Mouse (Mus musculus): ENCODE measurements around the gene Cacnb1. TPM values are rescaled to one million over a fixed set of nuclear protein-coding genes. Genes with fewer than 3 reads are reported as not detected.

Gene Cacnb1
- 12.8 TPM in 2 replicates for polyA plus RNA-seq (2015; fragmentation: Nextera tagmentation; extraction: Ambion mirVana)

DNA sequence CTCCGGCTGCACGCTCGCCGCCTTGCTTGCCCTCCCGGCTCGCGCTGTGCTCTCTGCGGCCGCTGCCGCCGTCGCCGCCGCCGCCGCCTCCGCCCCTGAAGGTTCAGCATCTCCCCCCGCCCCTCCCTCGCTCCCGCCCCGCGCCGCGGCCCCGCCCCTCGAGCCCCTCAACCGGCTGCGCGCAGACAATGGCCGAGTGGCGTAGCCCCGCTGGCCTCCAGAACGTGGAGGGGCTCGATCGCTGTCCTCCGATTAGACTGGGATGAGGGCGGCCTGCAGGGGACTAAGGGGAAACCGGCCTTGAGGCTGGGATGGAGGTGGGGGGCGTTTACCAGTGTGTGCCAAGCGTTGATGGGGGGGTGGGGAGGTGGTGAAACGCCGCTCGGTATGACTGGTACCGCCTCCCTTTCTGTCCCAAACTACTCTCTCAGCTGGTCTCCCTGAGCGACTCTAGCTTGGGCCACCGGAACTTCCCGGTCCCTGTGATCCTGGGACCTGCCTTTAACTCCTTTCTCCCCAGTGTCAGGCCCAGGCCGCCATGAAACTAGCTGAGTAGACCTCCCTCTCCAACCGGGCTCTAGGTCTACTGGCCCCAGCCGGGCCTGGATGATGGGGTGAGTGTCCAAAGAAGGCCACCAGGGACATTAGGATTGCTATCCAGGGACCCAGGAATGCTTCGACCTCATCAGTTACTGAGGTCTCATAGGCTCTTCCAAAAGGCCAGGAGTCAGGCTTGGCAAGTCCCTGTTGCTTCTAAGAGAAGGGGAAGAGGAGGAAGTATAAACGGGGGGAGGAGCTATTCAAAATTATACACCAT is at the start of gene Cacnb1:
Cacnb1 (minus strand) TSS at position 480 of the 817 bp plus-strand sequence.
- Histone ChIP-seq H3K9me3 (ENCODE audit: low read length) (no peaks in the 10 kb centered on the region), H3K27ac (ENCODE audit: low read length) (peak within 1 kb of the TSS; percentile 97), H3K4me3 (ENCODE audit: low read length) (peak within 1 kb of the TSS; percentile 83), H3K4me1 (ENCODE audit: insufficient read depth, low read length) (peaks cover 50% of the 10 kb centered on the region), H3K36me3 (ENCODE audit: insufficient read depth, low read length) (no peaks in the 10 kb centered on the region), H3K9ac (replicated peaks; ENCODE audit: low read length) (peak within 1 kb of the TSS; percentile 88), H3K4me2 (replicated peaks; ENCODE audit: low read depth, low read length) (peak within 1 kb of the TSS; percentile 85), H3K27me3 (ENCODE audit: insufficient read depth, low read length) (no peaks in the 10 kb centered on the region)
- WGBS: under 1% methylated on average over 36 of the region's 52 CpGs
- peak; percentile 52 for ATAC-seq (ENCODE audit: low FRiP score, low TSS enrichment)

DNA sequence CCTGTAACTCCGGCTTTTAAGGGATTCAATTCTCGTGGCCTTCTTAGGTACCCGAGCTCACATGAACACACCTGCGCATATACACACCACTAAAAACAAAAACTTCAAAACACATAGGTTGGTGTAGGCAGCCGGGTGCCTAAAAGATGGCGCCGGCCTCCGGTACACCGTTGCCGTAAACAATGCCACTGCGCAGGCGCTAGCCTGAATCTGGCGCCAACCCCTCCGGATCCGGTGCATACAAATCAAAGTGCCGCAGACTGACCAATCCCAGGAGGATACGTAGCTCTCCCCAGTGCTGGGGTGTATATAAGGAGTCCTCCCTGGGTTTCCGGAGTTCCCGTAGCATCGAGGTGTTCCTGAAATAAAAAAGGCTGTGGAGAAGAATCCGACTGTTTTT is 44.4 kb upstream of the Cacnb1 start:
- Histone ChIP-seq H3K36me3 (ENCODE audit: insufficient read depth, low read length) (no peaks in the 10 kb centered on the region), H3K9ac (replicated peaks; ENCODE audit: low read length) (no peak overlapping the region), H3K4me3 (ENCODE audit: low read length) (no peak overlapping the region), H3K4me1 (ENCODE audit: insufficient read depth, low read length) (no peaks in the 10 kb centered on the region), H3K9me3 (ENCODE audit: low read length) (peaks cover 10% of the 10 kb centered on the region), H3K4me2 (replicated peaks; ENCODE audit: low read depth, low read length) (no peak overlapping the region), H3K27me3 (ENCODE audit: insufficient read depth, low read length) (no peaks in the 10 kb centered on the region), H3K27ac (ENCODE audit: low read length) (no peak overlapping the region)
- no peak for ATAC-seq (ENCODE audit: low FRiP score, low TSS enrichment)
- WGBS: 94% methylated on average over 21 of the region's 21 CpGs

DNA sequence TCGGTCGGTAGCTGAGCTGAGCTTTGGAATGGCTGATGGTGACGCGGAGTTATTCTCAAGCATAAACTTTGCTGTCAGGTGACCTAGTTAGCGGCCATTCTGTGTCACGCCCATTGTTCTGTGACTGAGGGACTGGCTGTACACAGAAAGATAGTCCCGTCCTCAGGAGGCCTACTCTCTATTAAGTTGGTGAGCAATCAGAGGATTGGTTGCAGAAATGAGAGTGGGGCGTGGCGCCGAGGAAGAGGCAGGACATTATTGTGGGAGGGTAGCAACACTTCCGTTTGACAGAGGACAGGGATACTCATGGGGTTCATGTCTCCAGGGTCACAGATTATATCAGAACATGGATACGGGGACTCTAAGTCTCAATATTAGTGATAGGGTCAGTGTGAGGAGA is 43.4 kb upstream of the Cacnb1 start:
- no peaks in the 10 kb centered on the region for H3K27me3 ChIP-seq (ENCODE audit: insufficient read depth, low read length)
- H3K4me1 ChIP-seq (ENCODE audit: insufficient read depth, low read length): no peaks in the 10 kb centered on the region
- WGBS: 89% methylated on average over 12 of the region's 12 CpGs
- H3K36me3 ChIP-seq (ENCODE audit: insufficient read depth, low read length): no peaks in the 10 kb centered on the region
- no peak overlapping the region for H3K27ac ChIP-seq (ENCODE audit: low read length)
- H3K4me2 ChIP-seq (replicated peaks; ENCODE audit: low read depth, low read length): no peak overlapping the region
- no peak for ATAC-seq (ENCODE audit: low FRiP score, low TSS enrichment)
- peaks cover 10% of the 10 kb centered on the region for H3K9me3 ChIP-seq (ENCODE audit: low read length)
- H3K4me3 ChIP-seq (ENCODE audit: low read length): no peak overlapping the region
- no peak overlapping the region for H3K9ac ChIP-seq (replicated peaks; ENCODE audit: low read length)

DNA sequence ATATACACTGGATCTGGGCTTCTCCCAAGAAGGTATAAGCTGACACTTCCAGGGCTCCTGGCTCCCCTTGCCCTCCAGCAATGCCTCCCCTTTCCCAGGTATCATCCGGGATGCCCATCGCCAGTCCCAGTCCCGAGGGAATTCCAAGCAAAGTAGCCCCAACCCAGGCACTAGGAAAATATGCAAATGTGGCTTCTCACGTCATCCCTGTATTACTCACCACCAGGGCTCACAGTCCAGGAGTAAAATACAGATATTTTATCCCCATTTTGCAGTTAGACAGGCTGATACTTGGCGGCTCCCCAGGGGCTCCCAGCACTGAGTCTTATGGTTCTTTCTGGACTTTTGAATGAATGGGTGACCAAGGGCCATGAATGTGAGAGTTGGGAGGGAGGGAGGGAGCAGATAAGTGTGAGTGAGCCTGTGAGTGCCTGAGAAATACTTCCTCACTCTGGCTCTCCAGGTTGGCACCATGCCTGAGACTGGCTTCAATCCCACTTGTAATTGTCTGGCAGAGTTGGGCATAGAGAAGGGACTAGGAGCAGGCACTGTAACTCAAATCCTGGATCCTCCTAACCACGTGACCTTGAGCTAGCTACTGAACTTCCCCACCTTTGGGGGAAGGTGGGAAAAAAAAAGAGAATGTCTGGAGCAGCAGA is 39.2 kb upstream of the Cacnb1 start:
- no peak for ATAC-seq (ENCODE audit: low FRiP score, low TSS enrichment)
- no peaks in the 10 kb centered on the region for H3K27me3 ChIP-seq (ENCODE audit: insufficient read depth, low read length)
- H3K9ac ChIP-seq (replicated peaks; ENCODE audit: low read length): no peak overlapping the region

DNA sequence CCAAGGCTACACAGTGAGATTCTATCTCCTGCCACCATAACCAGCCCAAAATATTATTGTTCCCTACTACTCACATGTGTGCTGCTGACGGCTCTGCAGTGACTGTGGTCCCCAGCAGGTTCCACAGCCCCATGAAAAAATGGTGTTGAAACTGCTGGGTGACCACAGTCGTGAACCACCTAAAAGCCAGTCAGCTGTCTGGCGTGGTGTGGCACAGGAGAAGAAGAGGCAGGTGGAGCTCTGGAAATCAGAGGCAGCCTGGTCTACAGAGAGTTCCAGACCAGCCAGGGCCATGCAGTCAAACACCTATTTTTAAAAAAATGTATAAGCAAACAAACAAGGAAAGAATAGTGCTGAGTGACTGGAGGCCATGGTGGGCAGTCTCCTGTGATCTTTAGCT is 38.6 kb upstream of the Cacnb1 start:
- H3K4me1 ChIP-seq (ENCODE audit: insufficient read depth, low read length): peaks cover 8% of the 10 kb centered on the region; the same call in 1 of the 2 replicates
- WGBS: 64% methylated on average over 3 of the region's 3 CpGs
- H3K4me2 ChIP-seq (replicated peaks; ENCODE audit: low read depth, low read length): no peak overlapping the region
- H3K9me3 ChIP-seq (ENCODE audit: low read length): 0 out of 2 replicates have a peak, but pooled peaks cover 2% of the 10 kb centered on the region
- no peak overlapping the region for H3K27ac ChIP-seq (ENCODE audit: low read length)
- H3K9ac ChIP-seq (replicated peaks; ENCODE audit: low read length): no peak overlapping the region
- ATAC-seq (ENCODE audit: low FRiP score, low TSS enrichment): no peak
- no peaks in the 10 kb centered on the region for H3K27me3 ChIP-seq (ENCODE audit: insufficient read depth, low read length)
- H3K4me3 ChIP-seq (ENCODE audit: low read length): no peak overlapping the region
- no peaks in the 10 kb centered on the region for H3K36me3 ChIP-seq (ENCODE audit: insufficient read depth, low read length)

More for the DNA sequence above, 39.2 kb upstream of the Cacnb1 start:
- WGBS: 64% methylated on average over 6 of the region's 6 CpGs
- Histone ChIP-seq H3K9me3 (ENCODE audit: low read length) (peaks cover 7% of the 10 kb centered on the region; the same call in 1 of the 2 replicates), H3K4me3 (ENCODE audit: low read length) (no peak overlapping the region), H3K27ac (ENCODE audit: low read length) (no peak overlapping the region), H3K4me1 (ENCODE audit: insufficient read depth, low read length) (peaks cover 6% of the 10 kb centered on the region; the same call in 1 of the 2 replicates), H3K36me3 (ENCODE audit: insufficient read depth, low read length) (no peaks in the 10 kb centered on the region), H3K4me2 (replicated peaks; ENCODE audit: low read depth, low read length) (no peak overlapping the region)

DNA sequence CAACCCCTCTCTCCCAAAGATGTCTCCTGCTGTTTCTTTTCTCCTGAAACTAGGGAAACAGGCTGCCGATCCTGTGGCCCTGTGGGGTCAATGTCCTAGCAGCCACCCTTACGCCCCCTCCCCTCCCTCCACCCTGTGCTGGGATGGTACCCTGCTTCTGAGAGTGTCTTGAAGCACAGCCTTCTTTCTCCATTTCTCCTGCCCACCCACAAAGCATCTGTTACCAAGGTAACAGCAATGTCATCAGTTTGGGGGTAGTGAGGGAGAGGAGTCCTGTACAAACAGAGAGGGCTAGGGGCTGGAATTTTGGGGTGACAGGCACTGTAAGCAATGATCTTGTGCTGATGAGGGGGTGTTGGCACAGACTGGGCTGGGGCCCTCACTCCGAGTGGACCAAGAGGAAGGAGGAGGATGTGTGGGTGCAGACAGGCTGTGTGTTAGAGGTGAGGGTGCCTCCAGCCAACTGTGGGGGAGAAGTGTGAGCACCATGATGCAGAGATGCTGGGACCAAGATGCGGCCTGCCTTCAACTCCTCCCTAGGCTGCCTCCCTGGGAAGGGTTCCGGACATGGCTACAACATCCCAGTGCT is 37.4 kb upstream of the Cacnb1 start:
- no peak overlapping the region for H3K4me2 ChIP-seq (replicated peaks; ENCODE audit: low read depth, low read length)
- no peak overlapping the region for H3K4me3 ChIP-seq (ENCODE audit: low read length)
- 0 out of 2 replicates have a peak, but pooled peaks cover 3% of the 10 kb centered on the region for H3K27me3 ChIP-seq (ENCODE audit: insufficient read depth, low read length)
- no peak for ATAC-seq (ENCODE audit: low FRiP score, low TSS enrichment)
- 76% methylated on average over 5 of the region's 5 CpGs for WGBS
- H3K4me1 ChIP-seq (ENCODE audit: insufficient read depth, low read length): peaks cover 8% of the 10 kb centered on the region; the same call in 1 of the 2 replicates
- H3K9ac ChIP-seq (replicated peaks; ENCODE audit: low read length): no peak overlapping the region
- H3K36me3 ChIP-seq (ENCODE audit: insufficient read depth, low read length): no peaks in the 10 kb centered on the region
- H3K9me3 ChIP-seq (ENCODE audit: low read length): 0 out of 2 replicates have a peak, but pooled peaks cover 2% of the 10 kb centered on the region
- no peak overlapping the region for H3K27ac ChIP-seq (ENCODE audit: low read length)

DNA sequence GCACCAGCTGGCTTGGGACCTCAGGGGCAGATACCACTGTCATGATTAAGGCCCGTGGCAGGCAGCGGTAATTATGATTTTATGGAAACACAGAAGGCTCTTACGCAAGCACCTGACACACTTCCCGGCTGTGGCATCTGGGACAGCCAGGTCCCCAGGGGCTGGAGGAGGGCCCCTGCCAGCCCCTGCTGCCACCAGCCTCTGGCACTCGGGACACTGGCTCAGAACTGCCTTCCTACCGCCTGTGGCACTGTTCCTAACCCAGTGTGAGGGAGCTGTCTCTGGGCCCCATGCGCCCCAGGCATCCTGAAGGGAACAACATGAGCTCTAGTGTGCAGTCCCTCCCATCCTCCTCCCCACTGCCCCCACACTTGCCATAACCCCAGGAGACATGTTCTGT is 36.8 kb upstream of the Cacnb1 start:
- WGBS: 69% methylated on average over 7 of the region's 7 CpGs
- H3K36me3 ChIP-seq (ENCODE audit: insufficient read depth, low read length): no peaks in the 10 kb centered on the region
- ATAC-seq (ENCODE audit: low FRiP score, low TSS enrichment): no peak

DNA sequence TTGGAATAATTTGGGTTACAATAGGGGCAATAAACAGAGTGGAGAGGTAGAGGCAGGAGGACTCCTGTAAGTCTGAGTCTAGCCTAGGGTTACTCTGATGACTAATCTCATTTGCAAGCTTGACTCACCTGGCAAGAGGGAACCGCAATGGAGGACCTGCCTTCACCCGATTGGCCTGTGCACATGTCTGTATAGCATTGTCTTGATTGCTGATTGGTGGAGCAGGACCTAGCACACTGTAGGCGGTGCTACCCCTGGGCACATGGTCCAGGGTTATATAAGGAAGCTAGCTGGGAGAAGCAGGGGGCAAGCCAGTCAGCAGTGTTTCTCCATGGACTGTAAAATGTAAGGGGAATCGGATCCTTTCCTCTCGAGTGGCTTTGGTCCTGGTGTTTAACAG is 35.2 kb upstream of the Cacnb1 start:
- Histone ChIP-seq H3K9me3 (ENCODE audit: low read length) (0 out of 2 replicates have a peak, but pooled peaks cover 2% of the 10 kb centered on the region), H3K4me2 (replicated peaks; ENCODE audit: low read depth, low read length) (no peak overlapping the region), H3K27me3 (ENCODE audit: insufficient read depth, low read length) (peaks cover 5% of the 10 kb centered on the region; the same call in 1 of the 2 replicates), H3K4me3 (ENCODE audit: low read length) (no peak overlapping the region), H3K9ac (replicated peaks; ENCODE audit: low read length) (no peak overlapping the region), H3K4me1 (ENCODE audit: insufficient read depth, low read length) (peaks cover 9% of the 10 kb centered on the region), H3K27ac (ENCODE audit: low read length) (no peak overlapping the region), H3K36me3 (ENCODE audit: insufficient read depth, low read length) (no peaks in the 10 kb centered on the region)
- WGBS: 80% methylated on average over 5 of the region's 5 CpGs
- ATAC-seq (ENCODE audit: low FRiP score, low TSS enrichment): no peak

More for the DNA sequence above, 36.8 kb upstream of the Cacnb1 start:
- peaks cover 8% of the 10 kb centered on the region; the same call in 1 of the 2 replicates for H3K4me1 ChIP-seq (ENCODE audit: insufficient read depth, low read length)
- H3K4me2 ChIP-seq (replicated peaks; ENCODE audit: low read depth, low read length): no peak overlapping the region
- H3K27ac ChIP-seq (ENCODE audit: low read length): no peak overlapping the region
- H3K9me3 ChIP-seq (ENCODE audit: low read length): 0 out of 2 replicates have a peak, but pooled peaks cover 2% of the 10 kb centered on the region
- H3K27me3 ChIP-seq (ENCODE audit: insufficient read depth, low read length): 0 out of 2 replicates have a peak, but pooled peaks cover 3% of the 10 kb centered on the region
- H3K9ac ChIP-seq (replicated peaks; ENCODE audit: low read length): no peak overlapping the region
- H3K4me3 ChIP-seq (ENCODE audit: low read length): no peak overlapping the region

DNA sequence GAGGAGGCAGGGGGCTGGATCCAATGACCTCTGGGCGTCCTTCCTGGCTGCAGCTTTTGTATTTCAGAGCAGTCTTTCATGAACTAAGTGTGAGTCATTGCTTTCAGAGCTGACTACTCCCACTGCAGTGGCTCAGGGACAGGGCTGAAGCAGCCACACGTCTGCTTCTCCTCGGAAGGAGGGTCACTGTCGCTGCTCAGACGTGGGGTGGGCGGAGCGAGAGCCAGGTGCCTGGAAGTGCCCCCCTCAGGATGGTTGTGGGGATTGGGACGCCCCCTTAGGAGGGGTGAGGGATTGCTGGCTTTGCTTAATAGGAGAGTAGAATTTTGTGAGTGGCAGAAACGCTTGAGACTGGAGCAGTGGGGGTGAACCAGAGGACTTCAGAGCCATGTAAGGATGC is 34.6 kb upstream of the Cacnb1 start:
- H3K27me3 ChIP-seq (ENCODE audit: insufficient read depth, low read length): peaks cover 10% of the 10 kb centered on the region; the same call in 1 of the 2 replicates
- H3K9me3 ChIP-seq (ENCODE audit: low read length): 0 out of 2 replicates have a peak, but pooled peaks cover 2% of the 10 kb centered on the region
- no peaks in the 10 kb centered on the region for H3K36me3 ChIP-seq (ENCODE audit: insufficient read depth, low read length)
- WGBS: 13% methylated on average over 9 of the region's 9 CpGs
- ATAC-seq (ENCODE audit: low FRiP score, low TSS enrichment): no peak
- H3K4me2 ChIP-seq (replicated peaks; ENCODE audit: low read depth, low read length): 0 out of 2 replicates have a peak overlapping the region, but pooled peaks have one; percentile 3
- H3K27ac ChIP-seq (ENCODE audit: low read length): no peak overlapping the region
- peak overlapping the region; percentile 25; the same call in 1 of the 2 replicates for H3K9ac ChIP-seq (replicated peaks; ENCODE audit: low read length)
- H3K4me1 ChIP-seq (ENCODE audit: insufficient read depth, low read length): peaks cover 14% of the 10 kb centered on the region
- no peak overlapping the region for H3K4me3 ChIP-seq (ENCODE audit: low read length)

All from kidney, embryonic 16.5 days (tissue).